Mouse (Mus musculus) left cerebral cortex, adult 18-20 months (tissue): ENCODE data around the gene Actr3b. TPM values are rescaled to one million over a fixed set of nuclear protein-coding genes. Genes with fewer than 3 reads are reported as not detected.
"Not testable (repeated sequence)": the region's sequence is repeated elsewhere in the genome, so short reads cannot be mapped to it uniquely, and the experiment has no call there.

ENCODE experiments used
- DNase-seq, 2 experiments: peaks; one replicate each; pipeline ENCODE4 v3.0.0; 2021 to 2022; ENCODE audit warnings: low spot score in 2 of 2, mixed read lengths in 1 of 2
- long read RNA-seq, 2 experiments: library from polyadenylated mRNA; stranded (forward); transcript quantifications; one replicate each; pipeline ENCODE4 v2.0.0; 2021
- total RNA-seq, 2 experiments: library from RNA; stranded (reverse); gene quantifications; 2 replicates each; pipeline ENCODE4 v1.2.3; 2021

Actr3b gene
- 100 to 1,000 TPM; 115 to 117 TPM for total RNA-seq
- long read RNA-seq, experiment 1, transcript Actr3b-202 (11 exons, 2,031 nt) = minor isoform, 71 of 224 reads
- long read RNA-seq, experiment 1, transcript Actr3b-201 (12 exons, 1,712 nt) = major isoform, 109 of 224 reads
- long read RNA-seq, experiment 1, partial matches to known transcripts = 19 of 224 reads
- long read RNA-seq, experiment 1, other reads (novel, unspliced or antisense) = 25 of 224 reads
- long read RNA-seq, experiment 2, transcript Actr3b-202 (11 exons, 2,031 nt) = minor isoform, 57 of 215 reads
- long read RNA-seq, experiment 2, transcript Actr3b-201 (12 exons, 1,712 nt) = major isoform, 120 of 215 reads
- long read RNA-seq, experiment 2, partial matches to known transcripts = 15 of 215 reads
- long read RNA-seq, experiment 2, other reads (novel, unspliced or antisense) = 23 of 215 reads

DNA sequence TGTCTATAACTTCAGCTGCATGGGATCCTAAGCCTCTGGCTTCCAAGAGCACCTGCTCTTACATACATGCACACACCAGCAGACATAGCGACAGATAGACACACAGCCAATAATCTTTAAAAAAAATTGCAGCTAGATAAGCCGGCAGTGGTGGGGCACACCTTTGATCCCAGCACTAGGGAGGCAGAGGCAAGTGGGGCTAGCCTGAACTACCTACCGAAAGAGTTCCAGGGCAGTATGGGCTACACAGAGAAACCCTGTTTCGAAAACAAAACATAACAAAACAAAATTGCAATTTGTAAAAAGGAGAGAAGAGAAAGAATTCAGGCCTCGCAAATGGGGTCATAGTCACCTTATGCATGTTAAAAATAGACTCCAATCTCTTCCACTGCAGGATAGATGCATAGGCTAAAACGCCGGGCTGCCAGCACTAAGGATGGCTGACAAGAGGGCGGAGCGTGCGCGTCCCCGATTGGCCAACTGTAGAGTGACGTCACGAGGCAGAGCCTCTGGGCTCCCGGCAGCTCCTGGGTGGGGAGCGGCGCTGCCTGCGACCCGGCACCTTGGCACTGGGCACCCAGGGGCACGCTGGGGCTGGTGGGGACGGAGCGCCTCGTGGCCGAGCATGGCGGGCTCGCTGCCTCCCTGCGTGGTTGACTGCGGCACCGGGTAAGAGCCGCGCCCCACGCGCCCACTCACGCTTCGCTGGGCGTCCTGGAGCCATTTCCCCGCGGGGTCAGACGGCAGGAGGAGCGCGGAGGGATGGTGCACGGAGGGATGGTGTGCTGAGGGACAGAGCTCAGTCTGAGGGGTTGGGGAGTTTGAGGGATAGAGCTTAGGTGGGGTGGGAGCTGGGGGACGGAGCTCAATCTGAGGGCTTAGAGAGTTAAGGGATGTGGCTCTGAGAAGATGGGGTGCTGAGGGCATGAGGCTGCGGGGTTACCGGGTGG is at the start of gene Actr3b:
TSS of gene Actr3b (plus strand) at position 538 of the 950 bp plus-strand sequence.
- DNase-seq = peak; percentile 90 to 94

DNA sequence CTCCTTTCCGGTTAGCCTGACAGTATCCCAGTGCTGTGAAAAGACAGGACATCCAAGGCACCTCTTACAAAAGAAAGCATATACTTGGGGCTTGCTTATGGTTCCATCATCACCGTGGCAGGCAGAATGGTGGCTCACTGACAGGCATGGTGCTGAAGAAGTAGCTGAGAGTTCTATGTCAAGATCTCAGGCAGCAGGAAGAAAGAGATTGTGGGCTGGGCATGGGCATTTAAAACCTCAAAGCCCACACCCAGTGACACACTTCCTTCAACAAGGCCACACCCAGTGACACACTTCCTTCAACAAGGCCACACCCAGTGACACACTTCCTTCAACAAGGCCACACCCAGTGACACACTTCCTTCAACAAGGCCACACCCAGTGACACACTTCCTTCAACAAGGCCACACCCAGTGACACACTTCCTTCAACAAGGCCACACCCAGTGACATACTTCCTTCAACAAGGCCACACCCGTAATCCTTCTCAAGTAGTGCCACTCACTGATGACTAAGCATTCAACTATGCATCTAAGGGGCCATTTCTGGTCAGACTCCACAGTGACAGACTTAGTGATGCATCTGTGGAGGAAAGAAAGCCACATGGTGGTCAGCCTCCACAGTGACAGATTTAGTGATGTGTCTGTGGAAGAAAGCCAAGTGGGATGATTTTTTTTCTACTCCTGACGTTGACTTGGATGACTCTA is 46.6 kb upstream of the Actr3b start:
- not testable (repeated sequence) for DNase-seq

DNA sequence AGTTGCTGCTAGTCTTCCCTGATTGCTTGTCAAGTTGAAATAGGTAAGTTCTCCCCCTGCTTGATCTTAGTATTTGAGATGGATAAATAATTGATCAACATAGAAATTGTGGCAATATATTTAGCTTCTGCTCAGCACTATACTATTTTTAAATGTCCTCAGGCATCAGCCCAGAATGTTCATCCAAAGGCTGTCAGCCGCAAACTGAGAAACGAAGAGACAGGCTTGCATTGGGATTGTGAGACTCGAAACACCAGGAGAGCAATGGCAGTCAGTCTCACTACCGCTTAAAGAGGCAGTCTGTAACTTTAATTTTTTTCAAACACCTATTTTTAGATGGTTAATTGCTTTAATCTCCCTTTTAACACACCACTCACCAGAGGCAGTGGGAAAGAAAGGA is 40.4 kb upstream of the Actr3b start:
- DNase-seq = no peak

DNA sequence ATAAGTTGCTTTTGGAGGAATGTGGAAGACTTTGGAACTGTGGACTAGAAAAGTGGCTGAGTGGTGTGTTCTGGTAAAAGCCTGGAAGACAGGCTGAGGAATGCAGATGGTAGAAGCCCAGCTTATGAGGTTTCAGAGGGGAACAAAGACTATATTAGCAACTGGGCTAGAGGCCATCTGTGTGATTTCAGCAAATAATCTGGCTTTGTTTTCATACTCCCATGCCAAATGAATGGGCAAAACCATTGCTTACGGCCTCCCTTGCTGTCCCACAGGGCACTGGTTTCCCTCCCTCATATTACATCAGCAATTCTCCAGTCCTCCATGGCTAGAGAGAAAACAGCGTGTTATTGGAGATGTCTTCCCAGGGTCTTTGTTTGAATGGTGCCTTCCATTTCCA is 36.8 kb upstream of the Actr3b start:
- DNase-seq = no peak

DNA sequence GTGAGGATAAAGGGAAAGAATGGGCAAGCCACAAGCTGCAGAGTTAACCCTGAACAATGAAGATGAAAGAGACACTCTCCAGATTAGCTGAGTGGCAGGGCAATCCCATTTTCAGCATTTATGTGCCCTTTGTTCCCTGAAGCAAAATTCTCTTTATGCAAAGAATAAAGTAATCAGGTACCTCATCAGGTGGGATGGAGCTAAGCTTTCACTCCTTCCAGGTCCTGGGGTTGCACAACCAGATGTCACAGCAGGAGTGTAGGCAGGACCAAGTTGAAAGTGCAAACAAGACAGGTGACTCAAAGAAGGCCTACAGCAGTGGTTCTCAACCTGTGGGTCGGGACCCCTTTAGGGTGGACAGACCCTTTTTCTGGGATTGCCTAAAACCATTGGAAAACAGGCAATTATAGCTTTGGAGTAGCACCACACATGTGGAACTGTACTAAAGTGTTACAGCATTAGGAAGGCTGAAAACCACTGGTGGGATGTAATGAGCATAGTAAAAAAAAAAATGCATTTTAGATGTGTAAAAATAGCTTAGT is 35.6 kb upstream of the Actr3b start:
- no peak for DNase-seq

DNA sequence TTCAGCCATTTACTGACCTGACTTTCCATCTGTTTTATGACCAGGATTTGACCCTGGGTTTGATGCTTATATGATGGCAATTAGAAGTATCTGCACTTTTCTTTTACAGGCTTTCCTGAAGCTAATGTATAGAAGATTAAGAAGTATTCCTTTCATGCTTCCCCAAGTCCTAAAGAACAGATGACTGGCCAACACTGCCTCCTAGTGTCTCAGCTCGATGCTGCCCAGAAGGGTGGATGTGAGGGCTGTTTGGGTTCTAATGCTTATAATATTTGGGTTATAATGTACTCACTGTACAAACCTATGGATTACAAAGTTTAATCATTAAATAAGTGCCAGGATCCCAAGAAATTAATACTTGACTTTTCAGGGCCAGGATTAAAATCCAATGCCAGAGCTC is 25.5 kb upstream of the Actr3b start:
- DNase-seq = peak; percentile 59 to 62

DNA sequence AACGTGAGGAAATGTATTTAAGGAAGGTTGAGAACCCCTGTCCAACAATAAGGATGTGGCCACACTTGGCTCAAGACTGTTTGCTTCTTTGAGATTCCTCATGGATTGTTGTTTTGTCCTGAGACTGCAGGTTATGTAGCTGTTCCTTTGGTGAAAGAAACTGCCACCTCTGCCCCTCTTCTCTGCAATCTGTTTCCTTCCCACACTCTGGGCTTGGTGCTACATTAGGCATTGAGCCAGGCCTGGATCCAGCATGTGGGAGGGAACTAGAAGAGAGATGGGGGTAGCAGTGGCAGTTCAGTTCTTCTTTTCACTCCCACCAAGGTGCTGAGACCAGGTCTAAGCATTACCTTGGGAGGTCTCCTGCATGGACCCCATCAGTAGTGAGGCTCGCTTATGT is 23.9 kb upstream of the Actr3b start:
- peak; percentile 62 to 81 for DNase-seq

DNA sequence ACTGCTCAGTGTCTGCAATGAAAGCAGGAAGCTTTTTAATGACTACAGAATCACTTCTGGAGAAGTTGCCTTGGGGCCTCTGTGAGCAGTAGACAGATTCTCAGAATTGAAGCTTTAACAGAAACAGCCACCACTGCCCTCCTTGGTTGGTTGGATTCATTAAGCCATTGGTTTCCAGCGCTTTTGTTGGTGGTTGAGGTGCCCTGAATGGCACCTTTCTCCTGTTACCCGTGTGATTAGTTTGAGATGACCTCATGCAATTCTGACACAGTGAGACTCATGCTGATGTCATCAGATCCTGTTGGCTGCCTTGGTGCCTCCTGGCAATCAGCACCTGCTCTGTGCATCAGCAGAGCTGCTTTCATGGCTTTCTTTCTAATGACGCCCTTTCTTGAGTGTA is 21.3 kb upstream of the Actr3b start:
- no peak for DNase-seq

DNA sequence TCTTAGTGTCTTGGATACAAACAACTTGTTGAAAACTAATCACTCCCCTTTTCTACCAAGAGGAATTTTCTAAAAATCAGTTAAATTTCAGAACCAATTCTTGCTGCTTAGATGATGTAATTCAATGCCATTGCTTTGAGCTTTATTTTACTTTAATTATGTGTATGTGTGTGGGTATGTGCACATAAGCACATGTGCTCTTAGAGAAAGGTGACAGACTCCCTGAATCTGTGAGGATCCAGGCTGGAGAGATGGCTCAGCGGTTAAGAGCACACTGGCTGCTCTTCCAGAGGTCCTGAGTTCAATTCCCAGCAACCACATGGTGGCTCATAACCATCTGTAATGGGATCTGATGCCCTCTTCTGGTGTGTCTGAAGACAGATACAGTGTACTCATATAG is 20.9 kb upstream of the Actr3b start:
- DNase-seq = not testable (repeated sequence)

DNA sequence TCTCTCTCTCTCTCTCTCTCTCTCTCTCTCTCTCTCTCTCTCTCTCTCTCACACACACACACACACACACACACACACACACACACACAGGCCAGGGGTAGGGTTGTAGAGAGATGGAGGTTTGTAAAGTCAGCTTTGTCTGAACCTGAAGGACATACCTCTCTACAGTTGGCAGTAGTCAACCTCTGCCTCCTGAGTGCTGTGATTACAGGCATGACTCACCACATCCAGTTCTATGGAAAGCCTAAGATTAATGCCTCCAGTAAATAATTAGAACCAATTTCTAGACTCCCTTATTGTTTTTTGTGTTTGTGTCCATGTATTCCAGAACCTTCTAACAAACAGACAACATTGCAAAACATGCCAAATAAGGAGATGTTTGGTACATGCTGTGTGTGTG is 11.9 kb upstream of the Actr3b start:
- DNase-seq = no peak

DNA sequence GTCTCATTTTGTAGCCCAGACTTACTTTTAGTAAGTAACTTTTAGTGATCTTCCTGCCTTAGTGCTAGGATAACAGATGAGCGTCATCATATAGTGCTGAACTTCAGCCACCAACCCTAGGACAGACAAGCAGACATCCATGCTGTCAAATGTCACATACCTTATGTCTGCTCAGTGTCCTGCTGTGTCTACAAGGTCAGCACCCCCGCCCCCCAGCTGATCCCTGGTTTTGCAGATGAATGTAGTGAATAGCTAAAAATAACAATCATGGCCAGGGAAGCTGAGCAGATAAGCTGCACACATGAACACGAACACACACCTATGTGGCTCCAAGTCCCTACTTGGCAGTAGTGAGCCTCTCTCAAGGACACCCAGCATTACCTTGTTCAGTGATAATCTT is 11.2 kb upstream of the Actr3b start:
- DNase-seq = no peak

DNA sequence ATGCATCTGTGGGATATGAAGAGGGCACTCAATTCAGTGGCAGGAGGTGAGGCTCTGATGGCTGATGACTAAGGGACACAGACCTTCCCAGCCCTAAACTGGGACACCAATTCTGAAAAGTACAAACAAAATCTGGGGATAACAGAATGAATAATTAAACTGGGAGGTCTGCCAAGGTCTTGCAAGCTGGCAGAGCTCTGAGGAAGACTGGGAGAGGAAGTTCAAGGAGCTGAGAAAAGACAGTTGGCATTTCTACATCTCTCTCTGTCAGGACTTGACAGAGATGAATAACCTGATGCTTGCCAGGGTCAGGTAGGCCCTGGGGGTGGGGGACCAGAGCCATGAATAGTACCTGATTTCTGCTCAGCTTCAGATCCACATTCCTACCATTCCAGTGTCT is 8.2 kb upstream of the Actr3b start:
- DNase-seq = no peak

DNA sequence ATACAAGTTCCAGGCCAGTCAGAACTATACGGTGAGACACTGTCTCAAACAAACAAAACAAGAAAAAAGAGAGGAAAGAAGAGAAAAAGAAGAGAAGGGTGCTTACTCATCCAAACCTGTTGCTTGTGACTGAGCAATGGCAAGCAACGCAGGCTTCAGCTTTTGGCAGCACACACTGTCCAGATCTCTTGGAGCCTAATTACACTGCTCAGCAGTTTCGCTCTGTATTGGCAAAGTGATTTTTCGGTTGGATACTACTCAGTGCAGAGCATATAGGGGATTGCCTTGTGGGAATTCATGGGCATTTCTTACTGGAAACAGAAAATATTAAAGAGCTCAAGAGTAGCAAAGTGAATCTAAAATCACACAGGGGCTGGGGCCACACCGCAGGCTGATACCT is 6.9 kb upstream of the Actr3b start:
- no peak for DNase-seq

DNA sequence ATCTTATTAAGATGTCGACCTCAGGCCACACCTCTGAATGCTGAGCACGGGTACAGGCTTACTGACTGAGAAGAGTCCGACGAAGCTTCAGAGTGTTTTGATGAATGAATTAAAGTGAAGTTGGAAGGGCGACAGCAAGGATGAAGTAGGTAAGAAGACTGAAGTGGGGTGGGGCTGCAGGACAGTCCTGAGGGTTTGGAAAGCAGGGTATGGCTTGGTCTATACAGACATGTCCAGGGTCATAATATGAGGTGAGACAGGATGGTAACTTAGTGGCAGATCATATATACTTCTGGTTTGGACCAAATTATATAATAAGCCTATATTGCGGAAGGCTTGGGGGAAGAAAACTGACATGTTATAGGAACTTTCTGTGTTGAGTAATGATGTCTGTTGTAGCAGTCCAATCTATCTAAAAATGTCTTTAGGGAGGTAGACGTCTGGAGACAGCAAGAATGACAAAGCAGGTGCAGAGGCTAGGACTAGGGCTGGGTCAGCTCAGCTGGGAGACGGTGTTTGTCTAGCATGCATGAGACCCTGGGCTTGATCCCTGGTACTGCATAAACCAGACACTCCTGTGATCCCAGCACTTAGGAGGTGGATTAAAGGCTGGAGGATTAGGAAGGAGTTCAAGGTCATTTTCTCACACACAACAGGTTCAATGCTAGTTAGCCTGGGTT is 6.1 kb upstream of the Actr3b start:
- DNase-seq = no peak

DNA sequence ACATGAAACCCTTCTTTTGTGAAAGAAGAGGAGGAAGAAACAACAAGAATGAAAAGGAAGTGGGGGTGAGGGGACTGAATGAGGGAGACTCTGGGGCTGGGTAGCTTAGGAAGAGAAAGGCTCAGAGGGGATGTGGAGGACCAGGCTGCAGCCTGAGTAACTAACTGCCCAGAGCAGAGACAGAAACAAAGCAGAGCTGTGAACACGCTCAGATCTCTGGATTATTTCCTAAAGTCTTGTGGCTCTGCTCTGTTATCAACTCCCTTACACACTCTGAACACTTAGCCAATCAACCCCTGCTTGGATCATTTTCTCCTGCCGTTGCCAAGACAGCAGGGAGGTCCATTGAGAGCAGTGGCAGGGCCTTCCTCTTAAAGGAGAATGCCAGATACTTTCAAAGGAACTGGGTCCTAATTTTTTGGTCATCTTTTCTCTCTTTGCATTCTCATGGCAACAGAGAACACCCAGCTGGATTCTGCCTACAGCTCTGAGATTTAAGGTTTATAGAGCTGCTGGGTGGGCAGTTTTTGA is 5.5 kb upstream of the Actr3b start:
- no peak for DNase-seq

DNA sequence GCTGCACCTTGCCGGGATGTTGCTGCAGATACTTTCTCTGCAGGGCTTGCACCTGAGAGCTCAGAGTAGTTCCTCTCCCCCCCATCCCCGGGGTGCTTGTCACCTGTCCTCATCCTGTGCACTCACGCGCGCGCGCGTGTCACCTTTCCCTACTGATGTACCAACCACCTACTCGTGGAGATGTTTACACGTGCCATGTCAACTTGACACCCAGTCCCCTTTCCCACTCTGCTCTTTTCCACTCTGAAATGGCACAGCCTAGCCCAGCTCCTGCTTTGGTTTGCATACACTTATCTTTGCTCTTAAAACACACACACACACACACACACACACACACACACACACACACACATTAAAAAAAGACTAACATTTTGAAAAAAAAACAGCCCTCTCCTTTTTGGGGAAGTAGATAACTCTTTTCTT is 624 bp downstream of the Actr3b start:
- DNase-seq = peak; percentile 27 to 43

DNA sequence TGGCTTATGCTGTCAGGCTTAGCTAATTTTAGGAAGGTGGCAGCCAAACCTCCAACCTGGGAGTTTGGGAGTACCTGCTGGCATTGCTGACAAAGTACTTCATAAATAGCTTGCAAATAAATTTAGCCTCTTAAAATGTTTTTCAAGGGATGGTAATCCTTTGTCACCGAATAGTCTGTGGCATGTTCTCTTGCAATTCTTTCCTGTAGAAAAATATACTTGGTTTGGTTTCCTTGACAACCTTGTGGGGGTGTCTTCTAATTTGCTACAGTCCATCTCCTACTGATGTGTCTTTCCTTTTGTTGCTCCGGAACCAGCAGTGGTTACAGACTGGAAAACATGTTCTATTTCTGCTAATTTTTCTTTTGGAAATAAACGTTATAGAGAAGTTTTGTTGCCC is 1.1 kb downstream of the Actr3b start:
- no peak for DNase-seq

DNA sequence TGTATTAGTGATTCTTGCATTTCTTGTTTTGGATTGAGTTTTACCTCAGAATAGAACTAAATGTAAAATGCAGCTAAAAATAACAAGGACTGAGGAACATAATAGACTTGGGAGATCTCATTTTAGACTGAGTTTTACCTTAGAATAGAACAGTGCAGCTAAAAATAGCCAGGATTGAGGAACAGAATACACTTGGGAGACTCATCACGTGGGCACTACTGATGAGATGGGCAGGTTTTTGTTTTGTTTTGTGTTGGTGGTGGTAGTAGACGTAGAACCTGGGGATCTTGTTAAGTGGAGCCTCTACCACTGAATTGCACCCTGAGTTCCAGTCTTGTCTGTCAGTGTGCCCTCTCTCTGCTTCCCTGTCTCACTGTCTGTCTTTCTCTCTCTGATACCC is 2.1 kb downstream of the Actr3b start:
- no peak for DNase-seq

DNA sequence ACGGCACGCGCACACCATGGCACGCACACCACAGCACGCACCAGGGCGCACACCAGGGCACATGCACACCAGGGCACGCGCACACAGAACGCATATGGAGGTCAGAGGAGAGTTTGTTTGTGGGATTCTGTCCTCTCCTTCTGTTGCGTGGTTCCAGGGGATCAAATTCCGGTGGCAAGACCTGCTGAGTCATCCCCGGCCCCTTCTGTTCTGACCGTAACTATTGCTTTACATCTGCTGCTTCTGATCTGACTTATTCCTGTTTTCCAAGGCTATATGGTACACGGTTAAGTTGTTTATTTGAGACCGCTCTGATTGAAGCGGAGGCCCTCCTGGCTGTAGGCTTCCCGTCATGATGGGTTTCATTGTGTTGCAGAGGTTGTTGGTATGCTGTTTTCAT is 9.2 kb downstream of the Actr3b start:
- no peak for DNase-seq

DNA sequence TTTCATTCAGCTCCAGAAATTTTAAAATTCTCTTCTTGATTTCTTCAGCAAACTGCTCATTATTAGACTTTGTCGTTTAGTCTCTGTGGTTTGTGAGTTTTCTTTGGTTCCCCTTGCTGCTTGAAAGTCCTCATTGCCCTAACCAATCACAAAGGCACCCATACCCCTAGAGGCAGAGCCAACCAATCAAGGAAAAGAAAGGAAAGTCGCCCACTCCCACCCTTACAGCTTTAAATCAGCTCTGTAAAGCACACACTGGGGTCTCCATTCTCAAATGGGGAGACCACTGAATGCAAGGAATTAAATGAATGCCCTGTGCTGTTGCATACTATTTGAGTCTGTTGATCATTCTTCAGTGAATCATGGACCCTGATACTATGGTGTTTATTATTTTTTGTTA is 9.6 kb downstream of the Actr3b start:
- no peak for DNase-seq
